Mouse (Mus musculus): ENCODE measurements at regions not wholly inside any gene's neighbourhood (a gene's known extent, or its start where the extent isn't known, plus 50 kb on each side); places are given as distances from the start of the nearest gene placed in this dataset.

- DNase-seq: no peak
Observed at GRCm38 (mm10) chr8:116837991-116838390, 83.3 kb downstream of the Cmc2 start.

GRCm38 (mm10) chr8:116832181-116832580, 89.1 kb downstream of the Cmc2 start:
- no peak for DNase-seq

- no peak for DNase-seq
Observed at GRCm38 (mm10) chr8:116829631-116830030, 91.6 kb downstream of the Cmc2 start.

GRCm38 (mm10) chr8:116828220-116828619, 93.0 kb downstream of the Cmc2 start:
- DNase-seq: no peak

- no peak for DNase-seq
Observed at GRCm38 (mm10) chr8:116827141-116827540, 94.1 kb downstream of the Cmc2 start.

GRCm38 (mm10) chr8:116814118-116814851, 81.5 kb upstream of the Cdyl2 start:
- DNase-seq: peak; percentile 14

- DNase-seq: no peak
Observed at GRCm38 (mm10) chr8:116801313-116801712, 68.5 kb upstream of the Cdyl2 start.

GRCm38 (mm10) chr8:116800636-116801035, 67.8 kb upstream of the Cdyl2 start:
- no peak for DNase-seq

GRCm38 (mm10) chr8:116798981-116799380, 66.2 kb upstream of the Cdyl2 start:
- DNase-seq: peak; percentile 17

- DNase-seq: no peak
Observed at GRCm38 (mm10) chr8:116795713-116796112, 62.9 kb upstream of the Cdyl2 start.

- DNase-seq: no peak
Observed at GRCm38 (mm10) chr8:116793107-116793506, 60.3 kb upstream of the Cdyl2 start.

GRCm38 (mm10) chr8:116790294-116790693, 57.5 kb upstream of the Cdyl2 start:
- DNase-seq: no peak

All from retina, postnatal 1 day (tissue).